Mouse (Mus musculus): ENCODE measurements around the gene Hba-x.
"Not testable (repeated sequence)": the region's sequence is repeated elsewhere in the genome, so short reads cannot be mapped to it uniquely, and the experiment has no call there.

Hba-x gene

GRCm38 (mm10) chr11:32285031-32285775 lies 9.0 kb downstream of the Hba-x start:
- DNase-seq (ENCODE audit: low spot score in 2 of 2), result no peak

- not testable (repeated sequence) for DNase-seq (ENCODE audit: low spot score in 2 of 2)
Measured at GRCm38 (mm10) chr11:32285887-32286286, 9.7 kb downstream of the Hba-x start.

- peak; percentile 82 to 88 for DNase-seq (ENCODE audit: low spot score in 2 of 2)
Measured at GRCm38 (mm10) chr11:32286695-32287492, 10.7 kb downstream of the Hba-x start, which contains the start of gene Hbq1b. Gene Hbq1b, plus strand, starts transcription at chr11:32286965.

- no peak for DNase-seq (ENCODE audit: low spot score in 2 of 2)
Measured at GRCm38 (mm10) chr11:32287493-32287825, 11.3 kb downstream of the Hba-x start.

GRCm38 (mm10) chr11:32292819-32293218 lies 16.6 kb downstream of the Hba-x start:
- DNase-seq (ENCODE audit: low spot score in 2 of 2), result not testable (repeated sequence)

- not testable (repeated sequence) for DNase-seq (ENCODE audit: low spot score in 2 of 2)
Measured at GRCm38 (mm10) chr11:32293479-32293878, 17.3 kb downstream of the Hba-x start.

GRCm38 (mm10) chr11:32296203-32296602 lies 20.0 kb downstream of the Hba-x start, which contains the start of gene Hba-a2:
Gene Hba-a2, plus strand, starts transcription at chr11:32296489.
- DNase-seq (ENCODE audit: low spot score in 2 of 2), result not testable (repeated sequence)

GRCm38 (mm10) chr11:32297417-32297816 lies 21.2 kb downstream of the Hba-x start:
- not testable (repeated sequence) for DNase-seq (ENCODE audit: low spot score in 2 of 2)

- no peak for DNase-seq (ENCODE audit: low spot score in 2 of 2)
Measured at GRCm38 (mm10) chr11:32297866-32298531, 21.8 kb downstream of the Hba-x start.

- DNase-seq (ENCODE audit: low spot score in 2 of 2), result no peak
Measured at GRCm38 (mm10) chr11:32298532-32298918, 22.3 kb downstream of the Hba-x start.

GRCm38 (mm10) chr11:32299865-32300264 lies 23.7 kb downstream of the Hba-x start, which contains the start of gene Hbq1a:
Gene Hbq1a, plus strand, starts transcription at chr11:32300069.
- peak; percentile 72 to 77 for DNase-seq (ENCODE audit: low spot score in 2 of 2)

- no peak for DNase-seq (ENCODE audit: low spot score in 2 of 2)
Measured at GRCm38 (mm10) chr11:32300279-32301267, 24.4 kb downstream of the Hba-x start.

- no peak for DNase-seq (ENCODE audit: low spot score in 2 of 2)
Measured at GRCm38 (mm10) chr11:32301506-32301905, 25.3 kb downstream of the Hba-x start.

GRCm38 (mm10) chr11:32302824-32303419 lies 26.7 kb downstream of the Hba-x start:
- DNase-seq (ENCODE audit: low spot score in 2 of 2), result peak; percentile 53 to 54

- no peak for DNase-seq (ENCODE audit: low spot score in 2 of 2)
Measured at GRCm38 (mm10) chr11:32303455-32303854, 27.3 kb downstream of the Hba-x start.

- no peak for DNase-seq (ENCODE audit: low spot score in 2 of 2)
Measured at GRCm38 (mm10) chr11:32307006-32307405, 30.8 kb downstream of the Hba-x start.

GRCm38 (mm10) chr11:32309446-32309845 lies 33.2 kb downstream of the Hba-x start:
- no peak for DNase-seq (ENCODE audit: low spot score in 2 of 2)

GRCm38 (mm10) chr11:32309928-32310327 lies 33.7 kb downstream of the Hba-x start:
- no peak for DNase-seq (ENCODE audit: low spot score in 2 of 2)

GRCm38 (mm10) chr11:32316009-32316408 lies 39.8 kb downstream of the Hba-x start:
- DNase-seq (ENCODE audit: low spot score in 2 of 2), result no peak

- DNase-seq (ENCODE audit: low spot score in 2 of 2), result no peak
Measured at GRCm38 (mm10) chr11:32320507-32321195, 44.5 kb downstream of the Hba-x start.
